Mouse (Mus musculus) G1E (cell line): Measurements from ENCODE around the gene Gm42791. TPM values are rescaled to one million over a fixed set of nuclear protein-coding genes. Genes with fewer than 3 reads are reported as not detected.

Experiments
- ATAC-seq: 2 replicates; pipeline ENCODE4 v1.8.0; 2016; ENCODE audit warnings: mild to moderate bottlenecking; ENCODE audit not compliant: insufficient number of reproducible peaks, poor library complexity, low FRiP score, severe bottlenecking; ENCODE audit errors: extremely low read depth
- DNase-seq: peaks from one replicate; pipeline ENCODE4 v3.0.0; 2012; ENCODE audit warnings: low spot score
- H3K27me3 ChIP-seq: 2 replicates; pipeline ENCODE4 v1.6.1; 2012; ENCODE audit warnings: mild to moderate bottlenecking, low read length, inconsistent platforms; ENCODE audit not compliant: insufficient read depth
- H3K36me3 ChIP-seq: replicated peaks from 2 replicates; pipeline ENCODE3; 2012; ENCODE audit warnings: mild to moderate bottlenecking, inconsistent platforms
- H3K4me1 ChIP-seq: 2 replicates; pipeline ENCODE4 v1.6.1; 2012; ENCODE audit warnings: low read depth, low read length, inconsistent platforms, mixed read lengths; ENCODE audit not compliant: insufficient read depth
- H3K4me3 ChIP-seq: 2 replicates; pipeline ENCODE4 v1.5.1; 2012; ENCODE audit warnings: low read depth, mild to moderate bottlenecking, inconsistent platforms, low read length, moderate library complexity, mixed read lengths
- H3K9me3 ChIP-seq: replicated peaks from 2 replicates; pipeline ENCODE4 v1.6.1; 2012; ENCODE audit warnings: inconsistent platforms
- CTCF ChIP-seq: IDR thresholded peaks from 2 replicates; pipeline ENCODE4 v1.5.1; 2012; ENCODE audit warnings: low read depth, low read length, inconsistent platforms, mixed read lengths
- GATA1 ChIP-seq: IDR thresholded peaks from 2 replicates; pipeline ENCODE4 v1.6.1; 2012; ENCODE audit warnings: borderline replicate concordance, low read length, inconsistent platforms, mixed read lengths
- GATA2 ChIP-seq: IDR thresholded peaks from 2 replicates; pipeline ENCODE4 v1.6.1; 2012; ENCODE audit warnings: low read depth, low read length, inconsistent platforms, borderline replicate concordance
- POLR2AphosphoS5 ChIP-seq: IDR thresholded peaks from 2 replicates; pipeline ENCODE4 v1.6.1; 2012; ENCODE audit warnings: low read depth, low read length, inconsistent platforms; ENCODE audit not compliant: insufficient replicate concordance
- TAL1 ChIP-seq: conservative IDR thresholded peaks from 2 replicates; pipeline ENCODE4 v1.6.1; 2012; ENCODE audit warnings: low read depth, low read length, inconsistent platforms, mixed read lengths
- polyA plus RNA-seq: library from polyadenylated mRNA; stranded (reverse); fragments of >175 nt; gene quantifications from 2 replicates; pipeline ENCODE4 v1.2.3, GENCODE M21; 2012
- total RNA-seq, 2 experiments: library from RNA; stranded (forward) in 1 of 2; stranded (reverse) in 1 of 2; fragments of 200-1000 nt in 1 of 2; fragments of >200 nt in 1 of 2; fragmentation: Nextera tagmentation in 1 of 2; gene quantifications; 2 replicates each; pipeline ENCODE4 v1.2.3; 2014 to 2017

The Gm42791 gene
- total and polyA plus RNA-seq, 3 experiments = not detected

- Histone ChIP-seq H3K4me1 (no peaks in the 10 kb centered on the region), H3K4me3 (no peak overlapping the region), H3K36me3 (no peaks in the 10 kb centered on the region), H3K27me3 (no peaks in the 10 kb centered on the region), H3K9me3 (peaks cover 8% of the 10 kb centered on the region; the same call in 1 of the 2 replicates)
- DNase-seq = no peak
- no peak for ATAC-seq
- TF ChIP-seq CTCF (no peak), GATA2 (no peak), TAL1 (no peak), GATA1 (no peak), POLR2AphosphoS5 (no peak)
These were observed 10.1 kb upstream of the Gm42791 start for GRCm38 (mm10) chr5:149005083-149005482.

- DNase-seq (no peak), ATAC-seq (no peak)
- Histone ChIP-seq H3K4me1 (no peaks in the 10 kb centered on the region), H3K4me3 (no peak overlapping the region), H3K36me3 (no peaks in the 10 kb centered on the region), H3K27me3 (no peaks in the 10 kb centered on the region), H3K9me3 (peaks cover 20% of the 10 kb centered on the region)
- TF ChIP-seq GATA2 (no peak), GATA1 (no peak), TAL1 (no peak), CTCF (no peak), POLR2AphosphoS5 (no peak)
These were observed 8.2 kb upstream of the Gm42791 start for GRCm38 (mm10) chr5:149003137-149003536.

- Histone ChIP-seq H3K4me3 (no peak overlapping the region), H3K9me3 (peaks cover 20% of the 10 kb centered on the region), H3K36me3 (no peaks in the 10 kb centered on the region), H3K27me3 (no peaks in the 10 kb centered on the region), H3K4me1 (no peaks in the 10 kb centered on the region)
- no peak for TF ChIP-seq POLR2AphosphoS5
- no peak for TF ChIP-seq GATA1
- no peak for TF ChIP-seq TAL1
- no peak for TF ChIP-seq CTCF
- TF ChIP-seq GATA2 = no peak
- ATAC-seq (no peak), DNase-seq (no peak)
These were observed 7.8 kb upstream of the Gm42791 start for GRCm38 (mm10) chr5:149002803-149003115.

DNA sequence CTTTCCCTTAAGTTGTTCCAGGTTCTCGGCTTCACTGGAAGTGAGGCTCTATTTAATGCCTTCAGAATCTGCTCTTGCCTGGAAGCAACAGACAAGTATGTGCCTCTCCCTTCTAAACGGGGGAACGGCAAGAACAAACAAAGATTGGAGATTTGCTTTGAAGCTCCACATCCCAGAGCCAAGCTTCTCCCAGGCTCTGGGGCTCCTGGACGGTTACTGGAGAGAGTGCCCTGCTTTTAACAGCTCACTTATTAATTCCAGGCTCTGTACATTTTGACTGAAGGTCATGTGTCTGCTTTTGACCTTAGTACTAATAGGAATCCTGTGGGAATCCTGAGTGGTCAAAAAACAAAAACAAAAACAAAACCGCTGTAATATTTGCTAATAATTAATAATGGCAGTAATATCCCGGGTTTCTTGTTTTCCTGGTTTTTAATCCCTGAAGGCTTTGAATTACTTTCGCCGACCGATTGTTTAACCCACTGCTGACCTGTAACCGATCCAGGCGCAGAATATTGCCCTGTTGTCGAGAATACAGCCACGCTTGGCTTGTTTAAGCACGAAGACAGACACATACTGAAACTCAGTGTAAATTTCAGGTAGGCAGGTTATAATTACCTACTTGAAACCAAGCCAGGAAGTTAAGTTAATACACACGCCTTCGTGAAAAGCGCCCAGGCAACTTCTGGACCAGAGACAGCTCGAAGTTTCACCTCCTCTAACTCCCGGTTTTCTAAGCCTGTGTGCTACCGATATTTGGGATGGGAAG is 7.3 kb upstream of the Gm42791 start:
- TF ChIP-seq GATA1 (no peak), POLR2AphosphoS5 (no peak), TAL1 (no peak), GATA2 (no peak), CTCF (no peak)
- DNase-seq (no peak), ATAC-seq (no peak)
- Histone ChIP-seq H3K27me3 (no peaks in the 10 kb centered on the region), H3K4me1 (no peaks in the 10 kb centered on the region), H3K4me3 (no peak overlapping the region), H3K36me3 (no peaks in the 10 kb centered on the region), H3K9me3 (peaks cover 20% of the 10 kb centered on the region)

DNA sequence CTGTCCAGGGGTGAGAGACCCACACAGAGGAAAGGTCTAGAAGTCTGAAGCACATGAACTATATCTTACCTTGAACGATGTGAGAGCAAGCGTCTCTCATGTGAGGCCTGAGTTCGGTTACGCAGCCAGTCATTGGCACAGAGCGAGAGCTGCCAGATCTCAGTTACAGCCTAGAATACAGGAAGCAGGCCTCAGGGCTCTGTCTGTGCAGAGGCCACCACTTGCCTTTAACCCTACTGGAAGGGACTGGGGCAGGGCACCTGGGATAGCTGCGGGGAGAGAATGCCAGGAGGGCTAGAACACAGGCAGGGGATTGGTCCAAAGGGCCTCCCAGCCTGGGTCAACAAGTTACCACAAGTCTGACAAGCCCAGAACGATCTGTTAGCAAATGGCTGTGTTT is 4.9 kb upstream of the Gm42791 start:
- TF ChIP-seq TAL1 (no peak), CTCF (no peak), GATA2 (no peak), GATA1 (no peak), POLR2AphosphoS5 (no peak)
- Histone ChIP-seq H3K4me1 (no peaks in the 10 kb centered on the region), H3K4me3 (no peak overlapping the region), H3K36me3 (no peaks in the 10 kb centered on the region), H3K27me3 (no peaks in the 10 kb centered on the region), H3K9me3 (peaks cover 20% of the 10 kb centered on the region)
- no peak for ATAC-seq
- DNase-seq = no peak

- Histone ChIP-seq H3K27me3 (no peaks in the 10 kb centered on the region), H3K4me1 (no peaks in the 10 kb centered on the region), H3K9me3 (peaks cover 20% of the 10 kb centered on the region), H3K36me3 (no peaks in the 10 kb centered on the region), H3K4me3 (no peak overlapping the region)
- DNase-seq (no peak), ATAC-seq (no peak)
- TF ChIP-seq GATA2 (no peak), TAL1 (no peak), POLR2AphosphoS5 (no peak), GATA1 (no peak), CTCF (no peak)
These were observed 3.6 kb upstream of the Gm42791 start for GRCm38 (mm10) chr5:148998512-148998911.

DNA sequence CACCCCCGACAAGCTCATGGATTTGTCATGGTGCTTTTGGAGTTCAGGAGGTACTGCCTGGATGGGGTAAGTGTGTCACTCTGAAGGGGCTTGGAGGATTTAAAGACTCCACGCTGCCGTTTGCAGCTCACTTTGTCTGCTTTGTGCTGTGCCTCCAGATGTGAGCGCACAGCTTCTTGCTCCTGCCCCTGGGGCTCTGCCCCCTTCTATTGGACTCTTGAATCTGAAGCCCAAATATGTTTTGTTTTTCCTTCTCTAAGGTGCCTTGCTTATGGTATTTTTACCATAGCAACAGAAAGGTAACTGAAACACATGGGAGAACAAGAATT is 1.7 kb upstream of the Gm42791 start:
- ATAC-seq (no peak), DNase-seq (no peak)
- peaks cover 25% of the 10 kb centered on the region for H3K9me3 ChIP-seq
- no peaks in the 10 kb centered on the region for H3K4me1 ChIP-seq
- no peaks in the 10 kb centered on the region for H3K27me3 ChIP-seq
- H3K36me3 ChIP-seq = no peaks in the 10 kb centered on the region
- TF ChIP-seq TAL1 (no peak), GATA2 (no peak), GATA1 (no peak), POLR2AphosphoS5 (no peak), CTCF (no peak)
- H3K4me3 ChIP-seq = no peak overlapping the region
